Mouse (Mus musculus) hindbrain, embryonic 11.5 days (tissue): ENCODE measurements at regions not wholly inside any gene's neighbourhood (a gene's known extent, or its start where the extent isn't known, plus 50 kb on each side); places are given as distances from the start of the nearest gene placed in this dataset.

ENCODE experiments used
- ATAC-seq: fragments of 200-750 bp; cut with Nextera tagmentation; 2 replicates; pipeline ENCODE4 v1.8.0; 2017; ENCODE audit warnings: mild to moderate bottlenecking, moderate TSS enrichment, moderate library complexity; ENCODE audit not compliant: low FRiP score
- DNase-seq: peaks from one replicate; pipeline ENCODE4 v3.0.0-alpha.2; 2015; ENCODE audit warnings: low spot score
- H3K27ac ChIP-seq: fragments of 300-500 bp; sonication (generic); 2 replicates; pipeline ENCODE4 v1.5.1; 2014; ENCODE audit warnings: mild to moderate bottlenecking, low read depth, low read length
- H3K27me3 ChIP-seq: fragments of 300-500 bp; sonication (generic); 2 replicates; pipeline ENCODE4 v1.6.1; 2014; ENCODE audit warnings: mild to moderate bottlenecking, low read length, moderate library complexity, mixed read lengths; ENCODE audit not compliant: control insufficient read depth, insufficient read depth
- H3K36me3 ChIP-seq: fragments of 300-500 bp; sonication (generic); 2 replicates; pipeline ENCODE4 v1.6.1; 2014; ENCODE audit warnings: mild to moderate bottlenecking, low read length, moderate library complexity, mixed read lengths; ENCODE audit not compliant: control insufficient read depth, insufficient read depth
- H3K4me1 ChIP-seq: fragments of 300-500 bp; sonication (generic); replicated peaks from 2 replicates; pipeline ENCODE4 v1.6.1; 2014; ENCODE audit warnings: low read length, mixed read lengths; ENCODE audit not compliant: control insufficient read depth, insufficient read depth
- H3K4me2 ChIP-seq: fragments of 300-500 bp; sonication (generic); replicated peaks from 2 replicates; pipeline ENCODE4 v1.6.1; 2014; ENCODE audit warnings: mild to moderate bottlenecking, low read depth, low read length
- H3K4me3 ChIP-seq: fragments of 300-500 bp; sonication (generic); 2 replicates; pipeline ENCODE4 v1.5.1; 2014; ENCODE audit warnings: low read depth, low read length
- H3K9ac ChIP-seq: fragments of 300-500 bp; sonication (generic); 2 replicates; pipeline ENCODE4 v1.6.1; 2014; ENCODE audit warnings: low read depth, low read length
- H3K9me3 ChIP-seq: fragments of 300-500 bp; sonication (generic); 2 replicates; pipeline ENCODE4 v1.6.1; 2016; ENCODE audit warnings: low read length; ENCODE audit not compliant: control insufficient read depth
- WGBS: fragments of 180-500 bp; shearing (Covaris S2); extraction: QIAGEN DNeasy Blood & Tissue Kit; methylation state at CpG from one replicate; pipeline ENCODE4 v1.1.7; 2014; 5-methylcytosine and 5-hydroxymethylcytosine counted together

DNA sequence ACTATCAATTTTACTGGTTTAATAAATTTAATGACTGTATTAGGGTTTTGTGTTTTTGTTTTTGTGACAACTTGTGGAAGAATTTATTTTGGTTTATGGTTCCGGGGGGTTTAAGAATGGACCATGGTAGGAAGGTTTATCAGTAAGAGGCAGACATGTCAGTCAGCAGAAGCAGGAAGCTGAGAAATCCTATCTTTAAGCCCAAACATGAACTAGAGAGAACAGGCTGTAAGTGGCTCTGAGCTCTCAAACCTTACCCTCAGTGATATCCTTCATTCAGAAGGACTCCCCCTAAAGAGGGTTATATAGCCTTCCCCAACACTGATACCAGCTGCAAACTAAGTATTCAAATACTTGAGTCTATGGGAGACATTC lies 170.8 kb downstream of the Btg1 start:
- no peaks in the 10 kb centered on the region for H3K36me3 ChIP-seq
- WGBS = 88% methylated on average over 1 of the region's 1 CpGs
- no peak for ATAC-seq

DNA sequence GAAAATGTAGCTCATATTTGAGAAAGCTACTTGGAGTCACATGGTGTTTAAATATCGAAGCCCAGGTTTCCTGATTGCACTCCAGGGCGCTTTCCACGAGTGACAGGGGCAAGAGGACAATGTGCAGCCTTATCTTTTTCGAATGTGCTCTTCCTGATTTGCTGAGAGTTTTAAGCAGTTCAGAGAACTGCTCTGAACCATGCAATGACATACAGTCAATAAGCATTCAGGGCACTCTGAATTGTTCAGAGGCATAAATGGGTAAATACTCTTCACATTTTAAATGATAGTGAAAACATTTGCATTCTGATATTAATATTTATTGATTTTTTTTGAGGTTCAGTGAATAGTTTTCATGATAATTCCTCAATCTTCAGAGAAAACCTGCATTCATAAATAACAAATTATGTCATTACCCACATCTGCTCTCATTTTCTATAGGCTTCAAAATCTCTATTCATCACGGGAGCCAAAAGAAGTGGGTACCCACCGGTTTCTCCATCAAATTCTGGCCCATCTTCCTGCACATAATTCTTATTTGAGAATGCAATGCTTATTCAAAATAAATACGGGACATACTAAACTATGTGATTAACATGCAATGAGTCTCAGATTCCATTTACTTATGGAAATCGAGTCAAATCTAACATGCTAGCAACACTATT lies 171.7 kb downstream of the Btg1 start:
- Histone ChIP-seq H3K4me1 (no peaks in the 10 kb centered on the region), H3K9me3 (no peaks in the 10 kb centered on the region), H3K27ac (no peak overlapping the region), H3K4me3 (no peak overlapping the region), H3K27me3 (no peaks in the 10 kb centered on the region), H3K36me3 (no peaks in the 10 kb centered on the region), H3K9ac (no peak overlapping the region), H3K4me2 (no peak overlapping the region)
- ATAC-seq (no peak), DNase-seq (no peak)
- WGBS = 83% methylated on average over 8 of the region's 8 CpGs

More for the DNA sequence above, 170.8 kb downstream of the Btg1 start:
- H3K27ac ChIP-seq = no peak overlapping the region
- no peak overlapping the region for H3K4me2 ChIP-seq
- H3K4me3 ChIP-seq = no peak overlapping the region
- no peak overlapping the region for H3K9ac ChIP-seq
- DNase-seq = no peak
- H3K9me3 ChIP-seq = no peaks in the 10 kb centered on the region
- no peaks in the 10 kb centered on the region for H3K4me1 ChIP-seq
- H3K27me3 ChIP-seq = no peaks in the 10 kb centered on the region

DNA sequence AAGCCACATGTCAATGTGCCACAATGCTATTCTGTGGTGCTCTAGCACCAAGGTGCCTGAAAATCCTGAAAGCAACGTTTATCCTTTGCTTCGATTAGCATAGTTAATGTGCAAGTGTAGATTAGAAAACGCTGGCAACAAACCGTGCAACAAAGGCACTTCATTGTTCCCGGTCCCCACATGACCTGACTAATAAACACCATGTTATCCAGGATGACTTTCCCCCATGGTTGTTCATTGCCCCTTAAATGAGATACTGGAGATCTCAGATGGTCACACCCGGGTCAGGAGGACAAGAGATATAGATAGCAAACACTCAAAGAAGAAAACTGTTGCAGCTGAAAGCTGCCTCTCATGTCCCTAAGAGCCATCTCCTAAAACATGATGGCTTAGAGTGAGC lies 180.3 kb downstream of the Btg1 start:
- 81% methylated on average over 6 of the region's 6 CpGs for WGBS
- H3K4me2 ChIP-seq = no peak overlapping the region
- ATAC-seq (no peak), DNase-seq (no peak)
- no peak overlapping the region for H3K9ac ChIP-seq
- no peaks in the 10 kb centered on the region for H3K36me3 ChIP-seq
- no peaks in the 10 kb centered on the region for H3K9me3 ChIP-seq
- H3K4me1 ChIP-seq = no peaks in the 10 kb centered on the region
- no peaks in the 10 kb centered on the region for H3K27me3 ChIP-seq
- no peak overlapping the region for H3K27ac ChIP-seq
- H3K4me3 ChIP-seq = no peak overlapping the region

DNA sequence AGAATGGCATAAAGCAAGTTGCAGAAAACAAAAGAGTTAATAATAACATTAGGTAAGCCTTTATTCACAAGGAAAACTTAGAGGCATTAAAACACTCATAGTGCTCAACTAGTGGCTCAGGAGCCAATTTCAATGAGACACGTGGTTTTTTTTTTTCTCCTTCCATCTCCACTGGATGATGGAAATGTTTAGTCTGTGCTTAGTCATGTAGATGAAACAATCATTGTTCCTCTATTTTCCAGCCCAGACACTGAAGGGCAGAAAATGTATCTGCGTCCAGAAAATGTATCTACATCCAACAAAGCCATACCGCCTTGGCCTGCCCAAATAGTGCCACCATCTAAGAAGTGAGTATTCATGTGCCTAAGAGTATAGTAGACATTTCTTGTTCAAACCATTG lies 184.0 kb downstream of the Btg1 start:
- ATAC-seq = no peak

DNA sequence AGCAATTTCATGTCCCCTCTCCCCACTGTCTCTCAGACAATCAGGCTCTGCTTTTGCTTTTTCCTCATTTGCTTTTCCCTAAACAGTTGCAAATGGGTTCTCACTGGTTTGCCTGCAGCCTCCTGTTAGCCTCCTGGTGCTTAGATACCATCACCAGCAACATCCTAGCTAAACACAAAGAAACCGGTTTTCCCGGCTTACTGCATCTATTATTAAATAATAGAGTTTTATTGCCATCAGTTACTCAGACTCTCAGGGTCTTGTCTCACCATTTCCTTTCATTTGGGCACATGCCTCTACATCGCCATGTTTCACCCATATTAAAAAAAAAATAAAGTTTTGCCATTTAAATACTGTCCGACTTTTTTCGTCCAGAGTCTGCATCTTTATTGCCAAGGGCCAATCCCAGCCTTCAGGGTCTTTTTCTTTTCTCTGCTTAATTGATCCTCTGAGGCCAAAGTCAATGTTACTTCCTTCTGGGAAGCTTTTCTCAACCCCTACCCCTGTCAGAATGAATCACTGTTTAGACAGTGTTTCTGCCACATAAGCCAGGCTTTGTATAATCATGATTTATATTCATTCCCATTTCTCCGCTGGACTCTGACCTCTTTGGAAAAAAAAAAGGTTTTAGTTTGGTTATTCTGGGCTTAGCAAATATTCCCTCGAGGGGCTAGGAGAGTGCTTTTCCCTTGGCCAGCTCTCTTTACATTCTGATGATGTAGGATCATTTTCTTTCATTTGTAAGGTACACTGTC lies 187.4 kb downstream of the Btg1 start:
- Histone ChIP-seq H3K27ac (no peak overlapping the region), H3K4me2 (no peak overlapping the region)

More for the DNA sequence above, 184.0 kb downstream of the Btg1 start:
- no peak for DNase-seq
- Histone ChIP-seq H3K4me3 (no peak overlapping the region), H3K27ac (no peak overlapping the region), H3K4me2 (no peak overlapping the region), H3K9ac (no peak overlapping the region), H3K4me1 (no peaks in the 10 kb centered on the region), H3K9me3 (no peaks in the 10 kb centered on the region), H3K27me3 (no peaks in the 10 kb centered on the region), H3K36me3 (no peaks in the 10 kb centered on the region)
- 82% methylated on average over 3 of the region's 3 CpGs for WGBS

DNA sequence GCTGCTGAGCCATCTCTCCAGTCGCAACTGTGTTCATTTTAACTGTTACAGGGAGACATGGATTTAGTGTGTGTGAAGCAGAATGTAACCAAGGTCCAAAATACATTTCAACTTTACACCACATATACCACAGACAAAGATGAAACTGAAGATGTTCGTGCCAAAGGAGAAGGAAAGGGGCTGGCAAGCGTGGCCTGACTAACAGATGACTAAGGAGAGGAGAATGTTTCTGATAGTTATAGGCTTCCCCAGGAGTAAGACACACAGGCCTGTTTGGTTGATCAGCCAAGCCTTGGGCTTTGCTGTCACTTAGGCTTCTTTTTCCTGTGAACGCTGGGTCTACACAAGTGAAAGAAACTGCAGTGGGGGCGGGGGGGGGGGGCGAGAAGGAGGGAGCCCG lies 189.8 kb downstream of the Btg1 start:
- no peaks in the 10 kb centered on the region for H3K36me3 ChIP-seq
- H3K27me3 ChIP-seq = no peaks in the 10 kb centered on the region
- no peak overlapping the region for H3K4me2 ChIP-seq
- ATAC-seq = no peak
- H3K4me3 ChIP-seq = no peak overlapping the region
- H3K9ac ChIP-seq = no peak overlapping the region
- WGBS = 77% methylated on average over 6 of the region's 7 CpGs
- no peaks in the 10 kb centered on the region for H3K9me3 ChIP-seq
- no peak overlapping the region for H3K27ac ChIP-seq
- H3K4me1 ChIP-seq = 0 out of 2 replicates have a peak, but pooled peaks cover 2% of the 10 kb centered on the region
- DNase-seq = no peak

More for the DNA sequence above, 187.4 kb downstream of the Btg1 start:
- Histone ChIP-seq H3K4me1 (0 out of 2 replicates have a peak, but pooled peaks cover 2% of the 10 kb centered on the region), H3K4me3 (no peak overlapping the region), H3K9me3 (no peaks in the 10 kb centered on the region), H3K27me3 (no peaks in the 10 kb centered on the region), H3K36me3 (no peaks in the 10 kb centered on the region), H3K9ac (no peak overlapping the region)
- no peak for DNase-seq
- WGBS = 39% methylated on average over 7 of the region's 7 CpGs
- ATAC-seq = no peak

DNA sequence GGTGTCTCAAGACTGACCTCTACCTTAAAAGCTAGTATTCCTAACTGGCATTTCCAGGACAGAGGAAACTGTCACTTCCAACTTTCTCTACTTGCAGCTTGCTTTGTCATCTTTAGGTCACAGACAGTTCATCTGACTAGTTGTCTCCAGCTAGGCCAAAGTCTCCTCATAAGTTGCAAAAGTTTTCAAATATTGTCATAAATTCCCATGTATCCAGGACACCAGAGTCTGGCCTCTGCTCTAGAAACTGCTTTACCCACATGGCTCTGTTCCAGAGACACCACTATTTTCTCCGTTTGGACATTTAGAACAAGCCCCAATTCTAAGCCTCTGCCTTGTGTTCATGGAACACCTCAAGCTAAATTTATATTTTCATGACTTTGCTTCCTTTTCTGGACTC lies 205.0 kb downstream of the Btg1 start:
- no peak for DNase-seq

DNA sequence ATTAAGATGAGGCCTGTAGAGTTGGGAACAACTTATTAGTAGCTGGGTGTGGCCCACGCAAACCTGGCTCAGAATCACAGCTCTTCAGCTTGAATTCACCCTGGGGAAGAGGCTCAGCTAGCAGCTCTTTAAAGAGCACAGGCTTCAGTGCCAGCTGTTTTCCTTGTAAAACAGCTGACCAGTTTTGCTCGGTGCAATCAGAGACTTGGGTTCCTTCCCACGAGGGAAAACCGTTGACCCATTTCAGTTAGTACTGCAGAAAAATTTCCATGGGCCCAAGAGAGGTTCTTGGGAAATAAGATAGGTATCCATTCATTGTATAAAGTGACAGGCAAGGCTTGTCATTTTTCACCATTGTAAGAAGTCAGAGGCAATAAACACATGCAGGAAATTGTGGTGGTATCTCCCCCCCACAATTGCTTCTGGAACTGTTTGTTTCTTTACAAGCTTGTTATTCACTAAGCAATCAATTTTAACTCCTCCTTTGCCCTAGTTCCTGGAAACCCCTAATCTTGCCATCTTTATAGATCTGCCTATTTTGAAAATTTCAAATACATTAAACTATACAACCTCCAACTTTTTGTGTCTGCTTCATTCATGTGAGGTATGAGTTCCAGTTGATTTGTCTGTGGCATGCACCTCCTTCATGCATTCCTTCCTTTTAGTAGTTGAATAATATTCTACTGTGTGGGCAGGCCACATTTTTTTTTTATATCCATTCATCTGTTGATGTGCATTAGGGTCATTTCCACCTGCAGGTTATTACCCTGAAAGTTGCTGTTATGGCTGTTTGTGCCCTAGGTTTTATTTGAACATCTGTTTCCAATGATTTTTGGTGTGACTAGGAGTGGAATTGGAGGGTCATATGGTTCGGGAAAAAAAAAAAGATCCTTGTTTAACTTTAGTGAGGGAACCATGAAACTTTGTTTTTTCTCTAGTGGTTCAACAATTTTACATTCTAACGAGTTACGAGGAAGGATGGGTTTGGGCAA lies 205.8 kb downstream of the Btg1 start:
- H3K36me3 ChIP-seq = no peaks in the 10 kb centered on the region
- DNase-seq (no peak), ATAC-seq (no peak)
- no peak overlapping the region for H3K4me2 ChIP-seq
- H3K27me3 ChIP-seq = no peaks in the 10 kb centered on the region
- WGBS = 78% methylated on average over 7 of the region's 7 CpGs
- no peak overlapping the region for H3K9ac ChIP-seq
- no peak overlapping the region for H3K4me3 ChIP-seq
- no peaks in the 10 kb centered on the region for H3K9me3 ChIP-seq
- no peaks in the 10 kb centered on the region for H3K4me1 ChIP-seq
- no peak overlapping the region for H3K27ac ChIP-seq

More for the DNA sequence above, 205.0 kb downstream of the Btg1 start:
- Histone ChIP-seq H3K27ac (no peak overlapping the region), H3K9me3 (no peaks in the 10 kb centered on the region), H3K4me1 (no peaks in the 10 kb centered on the region), H3K4me3 (no peak overlapping the region), H3K27me3 (no peaks in the 10 kb centered on the region), H3K9ac (no peak overlapping the region), H3K4me2 (no peak overlapping the region), H3K36me3 (no peaks in the 10 kb centered on the region)
- WGBS = 89% methylated on average over 1 of the region's 1 CpGs
- ATAC-seq = no peak
